Mouse (Mus musculus) mouse trophoblast stem cell (cell line): ENCODE data around the gene Aida.
"Not testable (repeated sequence)": the region's sequence is repeated elsewhere in the genome, so short reads cannot be mapped to it uniquely, and the experiment has no call there.

Experiments used
- in situ Hi-C, 2 experiments: fragments of 300-500 bp; cut with MseI, MboI; formaldehyde crosslinking; loops; 2 replicates in 1 of 2; 3 replicates in 1 of 2; pipeline ENCODE4 v1.15.1; 2025

Aida gene

GRCm38 (mm10) chr1:183320708-183321107, 24.3 kb downstream of the Aida start:
- in situ Hi-C loops: no loop called here

DNA sequence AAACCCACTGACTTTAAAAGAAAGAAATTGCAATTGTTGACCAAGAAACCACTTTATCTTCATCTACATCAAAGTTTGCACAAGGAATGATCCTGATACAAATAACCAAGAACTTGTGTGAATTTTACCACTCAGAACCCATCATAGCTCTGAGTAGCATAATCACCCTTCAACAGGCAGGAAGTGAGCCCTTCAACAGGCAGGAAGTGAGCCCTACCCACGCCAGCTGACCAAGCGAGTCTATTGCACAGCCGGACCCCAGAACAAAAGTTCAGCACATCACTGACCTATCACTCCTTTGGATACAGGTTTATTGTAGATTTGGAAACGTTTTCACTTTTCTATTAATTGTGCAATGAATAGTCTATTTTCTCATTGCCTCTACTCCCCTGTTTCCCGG, 26.1 kb downstream of the Aida start:
- in situ Hi-C loops: not testable (repeated sequence)

DNA sequence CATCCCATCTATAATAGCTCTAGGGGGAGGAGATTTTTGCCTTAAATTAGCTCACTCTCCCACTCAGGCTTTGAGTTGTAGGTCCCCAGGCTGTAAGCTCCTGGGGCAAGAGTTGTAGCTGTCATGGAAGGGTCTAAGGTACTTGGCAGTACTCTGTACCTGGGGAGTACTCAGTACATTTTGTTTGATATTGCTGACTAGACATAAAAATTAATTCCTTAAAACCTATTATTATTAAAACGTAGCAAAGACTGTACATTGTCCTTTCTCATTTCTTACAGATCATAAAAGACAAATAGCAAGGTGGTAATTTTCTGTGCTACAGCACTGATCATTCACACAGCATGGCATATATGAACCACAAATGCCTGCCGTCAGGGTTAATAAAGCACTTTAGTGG, 27.5 kb downstream of the Aida start:
- in situ Hi-C loops: no loop called here

GRCm38 (mm10) chr1:183324433-183324832, 28.0 kb downstream of the Aida start:
- in situ Hi-C loops: no loop called here

DNA sequence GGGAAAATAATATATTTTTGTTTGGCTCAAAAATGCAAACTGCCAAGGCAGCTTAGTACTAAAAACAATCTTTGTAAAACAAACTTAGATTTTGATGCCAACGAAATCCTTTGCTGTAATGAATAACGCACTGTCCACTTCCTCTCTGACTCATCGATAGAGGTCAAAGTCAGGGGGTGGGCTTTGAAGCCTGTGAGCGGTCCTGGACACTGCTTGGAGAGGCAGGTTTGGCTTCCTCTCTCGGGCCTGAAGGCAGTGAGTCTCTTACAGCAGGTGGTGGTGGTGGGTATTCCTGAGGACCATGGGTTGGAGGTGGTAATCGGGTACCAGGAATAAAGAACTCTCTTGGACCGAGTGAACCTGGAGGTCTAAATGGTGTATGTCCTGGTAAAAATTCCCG, 30.8 kb downstream of the Aida start:
- in situ Hi-C loops: no loop called here

- in situ Hi-C loops: not testable (repeated sequence)
Observed at GRCm38 (mm10) chr1:183342902-183343301, 46.5 kb downstream of the Aida start.

GRCm38 (mm10) chr1:183344886-183345816, 48.8 kb downstream of the Aida start:
- in situ Hi-C loops: no loop called here

- in situ Hi-C loops: no loop called here
Observed at GRCm38 (mm10) chr1:183345817-183346195, 49.4 kb downstream of the Aida start.

GRCm38 (mm10) chr1:183349840-183350239, 53.5 kb downstream of the Aida start:
- in situ Hi-C loops: no loop called here

GRCm38 (mm10) chr1:183358901-183359300, 62.5 kb downstream of the Aida start:
- in situ Hi-C loops: no loop called here

DNA sequence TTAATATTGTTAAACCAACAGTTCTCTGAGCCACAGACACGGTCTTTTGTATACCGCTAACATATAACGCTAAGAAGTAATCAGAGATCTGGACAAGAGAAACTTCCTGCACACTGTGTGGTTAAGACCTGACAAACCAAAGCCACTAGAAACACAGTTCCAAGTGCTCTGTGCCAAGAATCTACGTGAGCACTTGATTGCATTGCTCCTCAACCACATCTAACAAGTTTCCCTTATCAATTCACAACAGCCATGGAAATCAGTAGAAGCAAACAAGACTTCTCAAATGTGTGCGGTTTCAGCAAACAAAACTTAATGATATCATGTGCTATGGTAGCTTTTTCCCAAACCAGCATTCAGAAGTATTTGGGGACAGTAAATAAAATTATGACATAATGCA, 65.9 kb downstream of the Aida start:
- in situ Hi-C loops: no loop called here

GRCm38 (mm10) chr1:183362729-183363576, 66.6 kb downstream of the Aida start:
- in situ Hi-C loops: no loop called here

DNA sequence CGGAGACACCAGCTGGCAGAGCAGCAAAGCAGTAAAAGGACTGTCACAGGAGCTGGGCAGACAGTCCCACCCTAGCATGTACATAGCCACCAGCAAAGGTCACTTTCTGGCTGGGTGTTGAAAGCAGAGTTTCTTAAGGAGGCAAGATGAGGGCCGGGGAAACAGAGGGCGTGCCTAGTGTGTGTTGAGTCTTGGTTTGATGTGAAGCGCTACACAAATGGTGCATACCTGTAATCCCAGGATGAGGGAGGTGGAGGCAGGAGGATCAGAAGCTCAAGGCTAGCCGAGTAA, 67.1 kb downstream of the Aida start:
- in situ Hi-C loops: no loop called here

GRCm38 (mm10) chr1:183366361-183366760, 70.0 kb downstream of the Aida start:
- in situ Hi-C loops: no loop called here

GRCm38 (mm10) chr1:183368601-183369400, 72.4 kb downstream of the Aida start:
- in situ Hi-C loops: no loop called here

DNA sequence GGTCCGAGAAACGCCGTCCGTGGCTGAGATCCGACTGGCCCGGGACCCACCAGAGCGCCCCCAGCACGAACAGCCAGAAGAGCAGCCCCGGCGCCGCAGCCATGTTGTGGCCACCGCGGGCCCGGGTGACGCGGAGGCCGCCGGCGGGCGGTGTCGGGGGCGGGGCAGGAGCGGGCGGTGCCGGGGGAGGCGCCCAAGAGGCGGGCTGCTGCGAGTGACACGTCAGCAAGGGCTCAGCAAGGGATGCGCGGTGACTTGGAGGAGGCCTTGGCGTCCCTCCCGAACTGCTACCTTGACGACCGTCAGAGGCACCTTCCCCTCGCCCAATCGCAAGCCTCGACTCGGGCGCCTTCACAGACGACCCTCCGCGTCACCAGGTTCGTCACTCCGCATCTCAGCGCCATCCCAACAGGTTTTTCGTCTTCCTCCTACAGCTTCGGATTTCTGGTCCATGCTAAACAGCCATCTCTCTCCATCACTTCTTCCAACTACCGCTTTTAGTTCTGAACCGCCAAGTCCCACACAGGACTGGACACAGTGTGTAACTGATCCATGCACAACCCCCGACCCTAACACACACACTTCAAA, 73.1 kb downstream of the Aida start, which contains the start of gene Mia3:
Gene Mia3, minus strand, starts transcription at position 127 of the 588 bp plus-strand sequence.
- in situ Hi-C loops: no loop called here

GRCm38 (mm10) chr1:183374728-183375127, 78.3 kb downstream of the Aida start:
- in situ Hi-C loops: no loop called here
